Mouse (Mus musculus): Measurements from ENCODE around the gene Setd1b. TPM values are rescaled to one million over a fixed set of nuclear protein-coding genes. Genes with fewer than 3 reads are reported as not detected.
A peak's percentile ranks its signal among the peaks of the same experiment; 100 is the strongest.

Gene Setd1b
- polyA plus RNA-seq, 1 experiment from 2014 or later = 10.9 TPM

GRCm38 (mm10) chr5:123144746-123145590 lies 3.0 kb downstream of the Setd1b start:
- Histone ChIP-seq H3K4me2 (peak overlapping the region; percentile 99), H3K9me3 (no peaks in the 10 kb centered on the region), H3K4me1 (replicated peaks) (peaks cover 57% of the 10 kb centered on the region), H3K36me3 (peaks cover 19% of the 10 kb centered on the region), H3K9ac (peak overlapping the region; percentile 100), H3K4me3 (peak overlapping the region; percentile 94), H3K27ac (replicated peaks) (0 out of 2 replicates have a peak overlapping the region, but pooled peaks have one; percentile 18), H3K27me3 (no peaks in the 10 kb centered on the region)
- 36% methylated on average over 20 of the region's 20 CpGs for whole genome bisulfite sequencing
- no peak for ATAC-seq (ENCODE audit: low FRiP score, low read depth)

DNA sequence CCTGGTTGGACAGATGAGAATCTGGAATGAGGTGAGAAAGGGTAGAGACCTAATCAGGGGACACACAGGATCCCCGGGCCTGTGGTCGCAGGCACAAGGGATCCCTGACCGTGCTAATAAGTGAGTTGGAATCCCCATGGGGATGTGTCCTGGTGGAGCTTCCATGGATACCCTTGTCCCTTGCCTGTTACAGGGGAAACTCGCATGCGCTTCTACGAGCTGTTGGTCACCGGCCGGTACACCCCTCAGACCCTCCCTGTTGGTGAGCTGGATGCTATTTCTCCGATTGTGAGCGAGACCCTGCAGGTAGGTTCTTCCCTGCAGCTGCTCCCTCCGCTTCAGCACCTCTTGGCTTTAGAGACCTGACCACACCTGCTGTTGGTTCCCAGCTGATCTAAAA lies 4.4 kb downstream of the Setd1b start:
- Histone ChIP-seq H3K36me3 (peaks cover 19% of the 10 kb centered on the region), H3K27me3 (no peaks in the 10 kb centered on the region), H3K4me1 (replicated peaks) (peaks cover 71% of the 10 kb centered on the region), H3K4me2 (0 out of 2 replicates have a peak overlapping the region, but pooled peaks have one; percentile 7), H3K9me3 (no peaks in the 10 kb centered on the region), H3K9ac (no peak overlapping the region), H3K4me3 (no peak overlapping the region), H3K27ac (replicated peaks) (no peak overlapping the region)
- 77% methylated on average over 11 of the region's 11 CpGs for WGBS
- no peak for ATAC-seq (ENCODE audit: low FRiP score, low read depth)

- no peak overlapping the region for H3K4me2 ChIP-seq
- H3K9me3 ChIP-seq = no peaks in the 10 kb centered on the region
- no peak overlapping the region for H3K9ac ChIP-seq
- H3K36me3 ChIP-seq = peaks cover 25% of the 10 kb centered on the region
- no peak overlapping the region for H3K4me3 ChIP-seq
- WGBS = 84% methylated on average over 17 of the region's 17 CpGs
- H3K4me1 ChIP-seq (replicated peaks) = peaks cover 75% of the 10 kb centered on the region
- H3K27me3 ChIP-seq = no peaks in the 10 kb centered on the region
- ATAC-seq (ENCODE audit: low FRiP score, low read depth) = no peak
- no peak overlapping the region for H3K27ac ChIP-seq (replicated peaks)
Observed at GRCm38 (mm10) chr5:123147569-123147968, 5.6 kb downstream of the Setd1b start.

DNA sequence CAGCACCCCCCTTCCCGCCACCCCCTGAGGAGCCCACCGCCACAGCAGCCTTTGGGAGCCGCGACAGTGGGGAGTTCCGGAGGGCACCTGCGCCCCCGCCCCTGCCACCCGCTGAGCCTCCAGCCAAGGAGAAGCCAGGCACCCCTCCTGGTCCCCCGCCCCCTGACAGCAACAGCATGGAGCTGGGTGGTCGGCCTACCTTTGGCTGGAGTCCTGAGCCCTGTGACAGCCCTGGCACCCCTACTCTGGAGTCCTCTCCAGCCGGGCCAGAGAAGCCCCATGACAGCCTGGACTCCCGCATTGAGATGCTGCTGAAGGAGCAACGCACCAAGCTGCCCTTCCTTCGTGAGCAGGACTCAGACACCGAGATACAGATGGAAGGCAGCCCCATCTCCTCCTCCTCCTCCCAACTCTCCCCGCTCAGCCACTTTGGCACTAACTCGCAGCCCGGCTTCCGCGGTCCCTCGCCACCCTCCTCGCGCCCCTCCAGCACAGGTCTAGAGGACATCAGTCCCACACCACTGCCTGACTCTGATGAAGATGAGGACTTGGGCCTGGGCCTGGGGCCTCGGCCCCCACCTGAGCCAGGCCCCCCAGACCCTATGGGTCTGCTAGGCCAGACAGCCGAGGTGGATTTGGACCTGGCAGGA lies 6.2 kb downstream of the Setd1b start:
- peaks cover 73% of the 10 kb centered on the region for H3K4me1 ChIP-seq (replicated peaks)
- no peak overlapping the region for H3K27ac ChIP-seq (replicated peaks)
- no peak overlapping the region for H3K4me3 ChIP-seq
- no peak for ATAC-seq (ENCODE audit: low FRiP score, low read depth)
- H3K4me2 ChIP-seq = no peak overlapping the region; the same call in 1 of the 2 replicates
- H3K36me3 ChIP-seq = peaks cover 31% of the 10 kb centered on the region
- H3K9me3 ChIP-seq = no peaks in the 10 kb centered on the region
- H3K9ac ChIP-seq = no peak overlapping the region
- no peaks in the 10 kb centered on the region for H3K27me3 ChIP-seq
- WGBS = 77% methylated on average over 25 of the region's 25 CpGs

DNA sequence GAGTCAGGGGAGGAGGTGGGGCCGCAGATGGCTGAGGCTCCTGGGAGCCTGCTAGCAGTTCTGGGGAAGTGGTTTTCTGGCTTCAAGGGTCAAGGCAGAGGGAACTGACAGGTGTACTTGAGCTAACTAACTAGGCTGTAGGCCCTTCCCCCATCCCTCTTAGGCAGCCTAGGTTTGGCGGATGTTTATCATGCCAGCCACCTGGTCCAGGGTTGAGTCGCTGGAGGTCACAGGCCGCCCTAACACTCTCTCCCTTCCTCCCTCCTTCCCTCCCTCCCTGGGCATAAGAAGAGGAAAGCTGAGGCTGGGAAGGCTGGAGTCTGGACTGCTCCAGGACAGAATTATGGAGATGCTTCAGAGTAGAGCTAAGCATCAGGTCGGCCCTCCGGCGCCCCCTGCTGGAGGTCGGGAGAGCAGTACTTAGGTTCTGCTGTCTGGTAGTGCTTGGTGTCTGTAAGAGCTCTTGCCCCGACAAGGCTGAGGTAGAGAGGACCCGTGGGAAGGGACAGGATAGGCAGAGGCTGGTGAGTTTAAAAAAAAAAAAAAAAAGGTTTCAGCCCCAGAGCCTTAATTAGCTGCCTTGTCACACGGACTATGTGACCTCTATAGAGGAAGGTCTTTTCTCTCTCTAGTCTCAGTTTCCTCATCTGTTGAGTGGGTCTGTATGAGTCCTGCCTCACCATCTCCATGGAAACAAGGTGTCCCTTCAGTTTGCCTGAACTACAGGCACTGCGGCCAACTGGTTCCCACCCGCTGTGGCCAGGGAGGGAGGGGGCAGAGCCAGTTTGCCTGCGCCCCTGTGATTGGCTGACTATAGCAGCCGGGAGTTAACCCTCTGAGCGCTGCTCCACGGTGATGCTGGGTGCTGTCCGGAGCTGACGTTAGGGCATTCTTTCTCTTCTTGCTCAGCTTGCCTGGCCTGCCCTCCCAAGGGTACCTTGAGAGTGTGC lies 7.7 kb downstream of the Setd1b start:
- H3K36me3 ChIP-seq = peaks cover 41% of the 10 kb centered on the region
- H3K9me3 ChIP-seq = no peaks in the 10 kb centered on the region
- H3K9ac ChIP-seq = peak overlapping the region; percentile 30
- peak; percentile 84 for ATAC-seq (ENCODE audit: low FRiP score, low read depth)
- peak overlapping the region; percentile 64 for H3K4me2 ChIP-seq
- no peak overlapping the region for H3K27ac ChIP-seq (replicated peaks)
- H3K4me1 ChIP-seq (replicated peaks) = peaks cover 61% of the 10 kb centered on the region
- 7% methylated on average over 19 of the region's 19 CpGs for WGBS
- no peaks in the 10 kb centered on the region for H3K27me3 ChIP-seq
- H3K4me3 ChIP-seq = peak overlapping the region; percentile 39

DNA sequence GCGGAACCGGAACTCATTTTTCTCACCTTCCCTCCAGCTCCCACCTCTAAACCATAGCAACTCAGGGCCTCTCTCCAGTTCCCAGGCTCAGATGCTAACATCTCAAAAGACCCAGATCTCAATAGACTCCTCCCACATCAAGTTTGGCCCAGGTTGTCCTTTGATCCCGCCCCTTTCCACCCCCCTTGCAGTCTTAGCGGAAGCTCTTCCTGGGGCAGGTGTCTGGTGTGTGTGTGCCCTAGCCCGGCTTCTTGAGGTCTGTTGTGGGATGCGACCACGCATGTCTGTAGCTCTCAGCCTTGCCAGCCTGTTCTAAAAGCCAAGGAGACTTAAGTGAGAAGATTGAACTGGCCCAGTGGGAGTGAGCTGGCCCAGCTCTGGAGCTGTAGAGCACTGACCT lies 8.6 kb downstream of the Setd1b start:
- no peak overlapping the region for H3K27ac ChIP-seq (replicated peaks)
- H3K4me1 ChIP-seq (replicated peaks) = peaks cover 52% of the 10 kb centered on the region
- H3K9ac ChIP-seq = peak overlapping the region; percentile 30
- peak overlapping the region; percentile 39 for H3K4me3 ChIP-seq
- no peaks in the 10 kb centered on the region for H3K9me3 ChIP-seq
- H3K36me3 ChIP-seq = peaks cover 46% of the 10 kb centered on the region
- WGBS = 40% methylated on average over 7 of the region's 7 CpGs
- ATAC-seq (ENCODE audit: low FRiP score, low read depth) = no peak
- H3K4me2 ChIP-seq = peak overlapping the region; percentile 64
- H3K27me3 ChIP-seq = no peaks in the 10 kb centered on the region

GRCm38 (mm10) chr5:123151077-123151476 lies 9.1 kb downstream of the Setd1b start:
- 40% methylated on average over 7 of the region's 7 CpGs for WGBS
- H3K27me3 ChIP-seq = no peaks in the 10 kb centered on the region
- peaks cover 47% of the 10 kb centered on the region for H3K4me1 ChIP-seq (replicated peaks)
- peak overlapping the region; percentile 64 for H3K4me2 ChIP-seq
- no peak overlapping the region for H3K27ac ChIP-seq (replicated peaks)
- H3K9me3 ChIP-seq = no peaks in the 10 kb centered on the region
- H3K36me3 ChIP-seq = peaks cover 46% of the 10 kb centered on the region
- peak overlapping the region; percentile 30; the same call in 1 of the 2 replicates for H3K9ac ChIP-seq
- H3K4me3 ChIP-seq = peak overlapping the region; percentile 39
- ATAC-seq (ENCODE audit: low FRiP score, low read depth) = peak; percentile 20; the same call in 1 of the 2 replicates

GRCm38 (mm10) chr5:123151707-123152362 lies 9.8 kb downstream of the Setd1b start:
- no peak for ATAC-seq (ENCODE audit: low FRiP score, low read depth)
- peaks cover 45% of the 10 kb centered on the region for H3K36me3 ChIP-seq
- H3K9me3 ChIP-seq = no peaks in the 10 kb centered on the region
- H3K27me3 ChIP-seq = no peaks in the 10 kb centered on the region
- H3K9ac ChIP-seq = no peak overlapping the region
- peak overlapping the region; percentile 64; the same call in 1 of the 2 replicates for H3K4me2 ChIP-seq
- H3K4me3 ChIP-seq = no peak overlapping the region
- peaks cover 41% of the 10 kb centered on the region for H3K4me1 ChIP-seq (replicated peaks)
- no peak overlapping the region for H3K27ac ChIP-seq (replicated peaks)
- 96% methylated on average over 17 of the region's 19 CpGs for WGBS

- no peak overlapping the region for H3K27ac ChIP-seq (replicated peaks)
- H3K27me3 ChIP-seq = no peaks in the 10 kb centered on the region
- peaks cover 39% of the 10 kb centered on the region for H3K4me1 ChIP-seq (replicated peaks)
- 76% methylated on average over 1 of the region's 1 CpGs for WGBS
- H3K36me3 ChIP-seq = peaks cover 46% of the 10 kb centered on the region
- no peak for ATAC-seq (ENCODE audit: low FRiP score, low read depth)
- H3K4me3 ChIP-seq = no peak overlapping the region
- no peak overlapping the region for H3K4me2 ChIP-seq
- no peaks in the 10 kb centered on the region for H3K9me3 ChIP-seq
- H3K9ac ChIP-seq = no peak overlapping the region
Observed at GRCm38 (mm10) chr5:123152901-123153300, 10.9 kb downstream of the Setd1b start.

DNA sequence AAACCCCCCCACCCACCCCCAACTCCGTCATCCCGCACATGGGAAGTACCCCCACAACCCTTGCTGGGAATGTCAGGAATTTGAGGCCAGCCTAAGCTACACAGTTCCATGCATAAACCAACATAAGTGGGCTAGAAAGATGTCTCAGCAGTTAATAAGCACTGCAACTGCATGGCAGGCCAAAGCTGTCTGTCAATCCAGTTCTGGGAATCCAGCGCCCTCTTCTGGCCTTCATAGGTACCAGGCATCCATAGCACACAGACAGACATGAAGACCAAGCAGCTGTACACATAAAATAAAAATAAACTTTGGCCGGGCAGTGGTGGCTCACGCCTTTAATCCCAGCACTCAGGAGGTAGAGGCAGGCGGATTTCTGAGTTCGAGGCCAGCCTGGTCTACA lies 13.4 kb downstream of the Setd1b start:
- peaks cover 65% of the 10 kb centered on the region for H3K36me3 ChIP-seq
- WGBS = 66% methylated on average over 7 of the region's 7 CpGs

GRCm38 (mm10) chr5:123156763-123157162 lies 14.8 kb downstream of the Setd1b start:
- no peaks in the 10 kb centered on the region for H3K27me3 ChIP-seq
- H3K27ac ChIP-seq (replicated peaks) = no peak overlapping the region
- ATAC-seq (ENCODE audit: low FRiP score, low read depth) = no peak
- H3K9ac ChIP-seq = no peak overlapping the region
- no peak overlapping the region for H3K4me2 ChIP-seq
- no peaks in the 10 kb centered on the region for H3K4me1 ChIP-seq (replicated peaks)
- peaks cover 77% of the 10 kb centered on the region for H3K36me3 ChIP-seq
- H3K4me3 ChIP-seq = no peak overlapping the region
- H3K9me3 ChIP-seq = no peaks in the 10 kb centered on the region
- 88% methylated on average over 12 of the region's 12 CpGs for WGBS

More for the DNA sequence above, 13.4 kb downstream of the Setd1b start:
- no peak for ATAC-seq (ENCODE audit: low FRiP score, low read depth)
- Histone ChIP-seq H3K4me3 (no peak overlapping the region), H3K9me3 (no peaks in the 10 kb centered on the region), H3K4me1 (replicated peaks) (peaks cover 13% of the 10 kb centered on the region), H3K27me3 (no peaks in the 10 kb centered on the region), H3K27ac (replicated peaks) (no peak overlapping the region), H3K4me2 (no peak overlapping the region), H3K9ac (no peak overlapping the region)

Measured in hindbrain, embryonic 15.5 days (tissue).